Mouse (Mus musculus): Measurements from ENCODE around the gene Cdhr5. TPM values are rescaled to one million over a fixed set of nuclear protein-coding genes. Genes with fewer than 3 reads are reported as not detected.

Cdhr5 gene
- not detected for polyA plus RNA-seq (2017; shearing (Covaris generic))

DNA sequence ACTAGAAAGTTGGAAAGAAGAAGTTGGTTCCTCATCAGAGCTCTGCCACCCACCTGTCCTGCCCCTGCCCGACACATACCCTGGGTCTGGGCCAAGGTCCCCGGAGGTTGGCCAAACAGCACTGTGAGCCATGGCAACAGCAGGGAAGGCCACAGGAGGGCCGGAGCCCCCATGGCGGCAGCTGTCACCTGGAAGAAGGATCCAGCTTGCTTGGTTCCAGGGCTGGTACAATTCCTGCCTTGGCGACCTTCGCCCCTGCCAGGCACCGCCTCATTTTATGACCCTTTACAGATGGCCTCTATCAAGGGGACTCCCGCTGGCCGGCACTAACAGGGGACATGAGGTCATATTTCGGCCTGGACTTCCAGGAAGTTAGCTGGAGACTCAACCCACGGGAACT, at the start of gene Cdhr5:
Cdhr5 (minus strand) TSS at position 241 of the 400 bp plus-strand sequence.

DNA sequence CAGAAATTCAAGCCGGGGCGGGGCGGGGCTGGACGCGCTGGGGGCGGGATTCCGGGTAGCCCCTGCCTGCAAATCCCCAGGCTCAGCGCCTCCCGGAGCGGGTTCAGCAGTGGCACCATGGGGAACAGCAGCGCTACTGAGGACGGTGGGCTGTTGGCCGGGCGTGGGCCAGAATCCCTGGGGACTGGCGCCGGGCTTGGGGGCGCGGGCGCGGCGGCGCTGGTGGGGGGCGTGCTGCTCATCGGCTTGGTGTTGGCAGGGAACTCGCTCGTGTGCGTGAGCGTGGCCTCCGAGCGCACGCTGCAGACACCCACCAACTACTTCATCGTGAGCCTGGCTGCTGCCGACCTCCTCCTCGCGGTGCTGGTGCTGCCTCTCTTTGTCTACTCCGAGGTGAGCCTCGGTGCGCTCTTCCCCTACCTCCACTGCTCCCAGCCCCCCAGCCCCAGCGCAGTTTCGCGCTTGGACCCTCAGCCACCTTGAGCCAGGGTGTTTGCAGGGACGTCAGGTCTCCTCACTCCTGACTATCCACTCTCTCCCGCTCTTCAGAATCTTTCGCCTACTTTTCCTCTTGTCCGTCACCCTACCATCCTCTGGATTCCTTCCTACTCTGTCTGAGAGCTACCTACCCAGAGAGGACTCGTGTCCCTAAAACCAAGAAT, 15.5 kb upstream of the Cdhr5 start, which contains the start of gene Drd4:
Drd4 (plus strand) TSS at position 86 of the 662 bp plus-strand sequence.

GRCm38 (mm10) chr7:141278766-141279590, 2.4 kb upstream of the Cdhr5 start, which contains the start of gene Sct:
Gene Sct (minus strand): TSS chr7:141279133.

GRCm38 (mm10) chr7:141265739-141266561, 10.6 kb downstream of the Cdhr5 start, which contains the start of gene Irf7:
Gene Irf7 (minus strand): TSS chr7:141266481.

GRCm38 (mm10) chr7:141228279-141229067, 48.1 kb downstream of the Cdhr5 start, which contains the start of gene Phrf1:
Gene Phrf1 (plus strand): TSS chr7:141228784.

Other genes starting within 250 kb of the Cdhr5 start
- not detected for gene Gm17387, start 247.7 kb downstream of the Cdhr5 start, polyA plus RNA-seq (2017; shearing (Covaris generic))
- gene B4galnt4, start 215.7 kb downstream of the Cdhr5 start, polyA plus RNA-seq (2017; shearing (Covaris generic)) = 10 to 100 TPM; 18.8 to 19.5 TPM
- 100 to 1,000 TPM; 253 to 350 TPM for gene Pkp3, start 198.6 kb downstream of the Cdhr5 start, polyA plus RNA-seq (2017; shearing (Covaris generic))
- 100 to 1,000 TPM; 207 to 212 TPM for gene Sigirr, start 176.2 kb downstream of the Cdhr5 start, polyA plus RNA-seq (2017; shearing (Covaris generic))
- under 1 TPM; 0.48 to 0.54 TPM for gene Ano9, start 159.0 kb downstream of the Cdhr5 start, polyA plus RNA-seq (2017; shearing (Covaris generic))
- gene Ptdss2, start 154.4 kb downstream of the Cdhr5 start, polyA plus RNA-seq (2017; shearing (Covaris generic)) = 10 to 100 TPM; 19.1 to 23.2 TPM
- gene Rnh1, start 103.9 kb downstream of the Cdhr5 start, polyA plus RNA-seq (2017; shearing (Covaris generic)) = 100 to 1,000 TPM; 110 to 149 TPM
- gene Hras, start 82.8 kb downstream of the Cdhr5 start, polyA plus RNA-seq (2017; shearing (Covaris generic)) = 10 to 100 TPM; 45.4 to 45.7 TPM
- gene Lrrc56, start 82.6 kb downstream of the Cdhr5 start, polyA plus RNA-seq (2017; shearing (Covaris generic)) = 1 to 10 TPM; 2.7 to 6.2 TPM
- gene Lmntd2, start 62.7 kb downstream of the Cdhr5 start, polyA plus RNA-seq (2017; shearing (Covaris generic)) = 10 to 100 TPM; 13.5 to 14.3 TPM
- gene Rassf7, start 60.9 kb downstream of the Cdhr5 start, polyA plus RNA-seq (2017; shearing (Covaris generic)) = 10 to 100 TPM; 18.6 to 27.3 TPM
- gene Phrf1, start 48.0 kb downstream of the Cdhr5 start, polyA plus RNA-seq (2017; shearing (Covaris generic)) = 10 to 100 TPM; 88.2 to 93.2 TPM
- gene Irf7, start 10.3 kb downstream of the Cdhr5 start, polyA plus RNA-seq (2017; shearing (Covaris generic)) = 100 to 1,000 TPM in 1 of 2 experiments, 10 to 100 TPM in 1; 89.0 to 155 TPM
- gene Sct, start 2.3 kb upstream of the Cdhr5 start, polyA plus RNA-seq (2017; shearing (Covaris generic)) = not detected
- under 1 TPM; 0.11 to 0.29 TPM for gene Drd4, start 15.2 kb upstream of the Cdhr5 start, polyA plus RNA-seq (2017; shearing (Covaris generic))
- gene Deaf1, start 50.9 kb upstream of the Cdhr5 start, polyA plus RNA-seq (2017; shearing (Covaris generic)) = 10 to 100 TPM; 57.7 to 77.6 TPM
- 10 to 100 TPM; 29.5 to 50.4 TPM for gene Tmem80, start 51.0 kb upstream of the Cdhr5 start, polyA plus RNA-seq (2017; shearing (Covaris generic))
- 1 to 10 TPM in 1 of 2 experiments, under 1 TPM in 1; 0.17 to 3.1 TPM for gene Eps8l2, start 62.1 kb upstream of the Cdhr5 start, polyA plus RNA-seq (2017; shearing (Covaris generic))
- gene Taldo1, start 115.4 kb upstream of the Cdhr5 start, polyA plus RNA-seq (2017; shearing (Covaris generic)) = 100 to 1,000 TPM; 296 to 311 TPM
- gene Gatd1, start 137.3 kb upstream of the Cdhr5 start, polyA plus RNA-seq (2017; shearing (Covaris generic)) = 10 to 100 TPM; 72.6 to 73.9 TPM
- 1 to 10 TPM in 1 of 2 experiments, under 1 TPM in 1; 0.47 to 3.0 TPM for gene Cend1, start 152.7 kb upstream of the Cdhr5 start, polyA plus RNA-seq (2017; shearing (Covaris generic))
- 10 to 100 TPM; 56.8 to 63.3 TPM for gene Slc25a22, start 161.1 kb upstream of the Cdhr5 start, polyA plus RNA-seq (2017; shearing (Covaris generic))
- gene Pidd1, start 167.2 kb upstream of the Cdhr5 start, polyA plus RNA-seq (2017; shearing (Covaris generic)) = 10 to 100 TPM in 1 of 2 experiments, 1 to 10 TPM in 1; 9.7 to 11.8 TPM
- gene Rplp2, start 170.6 kb upstream of the Cdhr5 start, polyA plus RNA-seq (2017; shearing (Covaris generic)) = 1,000 to 10,000 TPM; 1,321 to 1,489 TPM
- gene Pnpla2, start 178.4 kb upstream of the Cdhr5 start, polyA plus RNA-seq (2017; shearing (Covaris generic)) = 10 to 100 TPM; 66.6 to 92.4 TPM
- gene Cracr2b, start 184.3 kb upstream of the Cdhr5 start, polyA plus RNA-seq (2017; shearing (Covaris generic)) = 1 to 10 TPM in 1 of 2 experiments, not detected in 1; 3.3 TPM
- 1 to 10 TPM; 6.0 to 6.8 TPM for gene Cd151, start 190.6 kb upstream of the Cdhr5 start, polyA plus RNA-seq (2017; shearing (Covaris generic))
- 10 to 100 TPM; 26.5 to 30.5 TPM for gene Polr2l, start 198.3 kb upstream of the Cdhr5 start, polyA plus RNA-seq (2017; shearing (Covaris generic))
- gene Tspan4, start 198.5 kb upstream of the Cdhr5 start, polyA plus RNA-seq (2017; shearing (Covaris generic)) = 1 to 10 TPM; 1.7 to 5.3 TPM